Mouse (Mus musculus) brain, embryonic 18.5 days (tissue): ENCODE data around the gene Stk36.
A peak's percentile ranks its signal among the peaks of the same experiment; 100 is the strongest.

Experiments used
- DNase-seq: peaks from one replicate; pipeline ENCODE4 v3.0.0-alpha.2; 2012; ENCODE audit warnings: low read depth, low spot score

Stk36 gene

DNA sequence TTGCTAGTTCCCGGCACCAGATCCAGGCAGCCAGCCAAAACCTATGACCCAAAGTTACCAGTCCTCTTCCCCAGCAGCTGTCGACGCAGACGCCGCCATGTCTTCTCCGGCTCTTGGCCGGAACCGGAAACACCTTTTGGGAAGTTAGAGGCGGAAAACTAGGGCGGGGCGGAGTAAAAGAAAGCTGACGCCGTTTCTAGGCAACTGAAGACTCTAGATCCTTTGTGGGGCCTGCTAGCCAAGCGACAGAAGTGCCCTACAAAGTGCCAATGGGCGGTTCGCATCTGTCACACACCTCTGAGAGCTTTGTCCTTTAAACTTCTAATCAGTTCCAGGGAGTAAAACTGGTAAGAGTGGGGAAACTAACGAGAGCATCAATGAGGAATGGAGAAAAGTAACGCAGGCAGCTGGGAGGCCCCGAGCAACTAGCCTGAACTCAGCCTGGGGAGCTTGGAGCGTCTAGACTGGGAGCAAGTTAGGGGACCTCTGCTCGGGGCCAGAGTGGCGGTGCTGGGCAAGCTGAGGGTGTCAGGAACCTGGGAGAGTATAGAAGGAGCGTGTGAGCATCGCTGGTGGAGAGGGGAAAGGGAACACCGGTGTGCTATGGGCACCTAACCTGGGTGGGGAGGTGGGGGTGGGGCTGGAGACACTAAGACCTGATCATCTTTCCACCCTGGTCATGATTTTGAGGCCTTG, at the start of gene Stk36, which contains the start of gene Rnf25:
Gene Stk36, plus strand, starts transcription at position 179 of the 696 bp plus-strand sequence.
Gene Rnf25, minus strand, starts transcription at position 131 of the 696 bp plus-strand sequence.
- peak; percentile 79 for DNase-seq

GRCm38 (mm10) chr1:74559061-74559460, 42.2 kb upstream of the Stk36 start:
- no peak for DNase-seq

GRCm38 (mm10) chr1:74565834-74566233, 35.4 kb upstream of the Stk36 start:
- no peak for DNase-seq

GRCm38 (mm10) chr1:74569739-74570719, 31.2 kb upstream of the Stk36 start:
- no peak for DNase-seq

DNA sequence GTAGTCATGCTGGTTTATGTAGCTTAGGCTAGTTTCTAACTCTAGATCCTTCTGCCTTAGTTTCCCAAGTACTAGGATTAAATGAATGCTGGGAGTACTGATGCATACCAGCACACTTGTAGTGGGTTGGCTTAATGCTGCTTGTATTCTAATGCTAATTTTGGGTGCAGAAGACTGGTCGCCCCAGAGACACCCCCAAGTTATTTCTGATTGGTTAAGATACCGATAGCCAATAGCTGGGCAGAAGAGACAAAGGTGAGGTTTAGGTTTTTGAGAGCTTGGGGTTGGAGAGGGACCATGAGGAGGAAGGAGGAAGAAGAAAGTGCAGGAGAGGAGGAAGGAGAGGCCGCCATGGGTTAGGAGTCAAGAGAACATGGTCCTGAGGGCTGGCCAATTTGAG, 18.6 kb upstream of the Stk36 start:
- DNase-seq = no peak

GRCm38 (mm10) chr1:74584616-74585398, 16.4 kb upstream of the Stk36 start:
- no peak for DNase-seq

DNA sequence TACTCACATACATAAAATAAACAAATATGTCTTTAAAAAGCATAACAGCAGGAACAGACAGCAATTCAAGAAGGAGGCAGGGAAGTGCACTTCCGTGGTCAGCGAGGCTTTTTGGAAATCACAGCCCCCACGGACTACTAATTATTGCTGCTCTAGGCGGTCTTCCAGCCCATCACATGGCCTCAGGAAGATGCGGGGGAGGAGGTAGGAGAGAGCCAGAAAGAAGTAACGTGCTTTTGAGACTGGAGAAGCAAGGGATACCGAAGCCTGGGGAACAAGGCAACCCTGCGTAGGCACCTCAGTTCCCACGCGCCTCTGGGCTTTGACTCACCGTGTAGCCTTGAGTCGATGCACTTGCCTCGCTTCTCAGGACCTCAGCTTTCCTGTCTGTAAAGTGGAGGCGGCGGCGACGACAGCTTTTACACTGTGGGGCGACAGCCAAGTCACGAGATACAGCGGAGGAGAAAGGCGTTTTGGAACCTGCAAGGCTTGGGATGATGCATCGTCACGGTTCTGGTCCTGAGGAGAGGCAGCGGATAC, 13.9 kb upstream of the Stk36 start:
- DNase-seq = no peak

DNA sequence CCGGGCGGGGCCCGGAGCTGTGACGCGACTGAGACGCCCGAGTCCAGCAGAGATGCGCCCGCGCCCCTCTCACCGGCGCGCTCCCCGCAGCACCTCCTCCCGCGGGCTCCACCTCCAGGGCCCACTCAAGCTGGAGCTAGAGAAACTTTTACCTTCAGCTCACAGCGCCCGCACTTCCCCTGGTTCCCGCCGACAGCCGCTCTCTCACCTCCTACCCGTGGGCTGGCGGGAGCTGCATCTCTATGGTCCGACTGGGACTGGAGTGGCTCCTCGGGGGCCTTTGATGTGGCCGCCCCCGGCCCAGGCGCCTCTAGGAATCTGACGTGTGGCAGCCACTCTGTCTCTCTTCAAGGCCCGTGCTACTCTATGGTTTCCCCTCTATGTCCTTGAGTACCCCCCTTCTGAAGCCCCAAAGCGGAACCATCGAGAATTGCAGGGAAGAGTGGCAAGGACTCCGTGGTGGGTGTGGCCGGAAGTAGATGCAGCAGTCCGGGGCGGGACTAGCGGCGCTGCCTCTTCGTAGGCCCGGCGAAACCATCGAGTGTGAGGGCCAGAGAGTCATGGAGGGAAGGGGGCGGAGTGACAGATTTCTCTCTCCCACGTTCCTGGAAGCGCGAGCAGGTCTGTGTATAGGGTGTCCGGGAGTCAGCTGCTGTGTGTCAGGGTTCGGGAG, 13.3 kb upstream of the Stk36 start, which contains the start of the genes Zfp142 and Bcs1l:
Gene Zfp142, minus strand, starts transcription at position 474 of the 673 bp plus-strand sequence.
Gene Bcs1l, plus strand, starts transcription at position 517 of the 673 bp plus-strand sequence.
- DNase-seq = peak; percentile 100

- DNase-seq = no peak
Measured at GRCm38 (mm10) chr1:74594434-74594833, 6.8 kb upstream of the Stk36 start.

DNA sequence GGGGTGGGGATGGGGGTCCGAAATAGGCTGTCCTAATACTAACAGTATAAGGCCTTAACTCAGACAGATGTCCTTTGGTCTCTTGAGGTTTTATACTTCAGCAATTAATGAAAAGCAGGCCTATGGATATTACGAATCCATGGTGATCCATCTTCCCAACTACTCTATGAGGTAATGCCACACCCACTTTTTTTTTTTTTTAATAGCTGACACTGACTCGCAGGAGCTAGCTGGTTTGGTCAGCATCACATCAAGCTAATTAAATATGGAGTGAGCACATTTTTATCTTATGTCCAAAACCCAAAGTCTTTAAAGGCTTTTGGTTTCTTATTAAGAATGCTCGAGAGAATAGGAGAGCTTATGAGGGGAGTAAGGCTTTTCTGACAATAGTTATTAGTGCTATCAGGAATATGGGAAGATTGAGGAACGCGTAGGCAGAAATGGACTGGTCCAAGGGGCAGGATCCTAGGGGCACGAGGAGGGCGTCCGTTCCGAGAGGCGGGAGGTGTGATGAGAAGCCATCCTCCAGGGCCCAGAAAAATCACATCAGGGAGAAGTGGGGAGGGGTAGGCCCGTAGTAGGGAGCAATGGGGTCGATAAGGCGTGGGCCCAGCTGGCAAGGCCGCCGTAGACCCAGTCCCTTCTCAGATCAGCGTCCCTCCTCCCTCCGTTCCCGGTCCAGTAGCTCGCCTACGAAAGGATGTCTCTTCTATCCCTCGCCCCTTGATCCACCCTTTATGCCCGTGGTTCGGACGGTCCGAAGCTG, 561 bp upstream of the Stk36 start:
- DNase-seq = no peak

DNA sequence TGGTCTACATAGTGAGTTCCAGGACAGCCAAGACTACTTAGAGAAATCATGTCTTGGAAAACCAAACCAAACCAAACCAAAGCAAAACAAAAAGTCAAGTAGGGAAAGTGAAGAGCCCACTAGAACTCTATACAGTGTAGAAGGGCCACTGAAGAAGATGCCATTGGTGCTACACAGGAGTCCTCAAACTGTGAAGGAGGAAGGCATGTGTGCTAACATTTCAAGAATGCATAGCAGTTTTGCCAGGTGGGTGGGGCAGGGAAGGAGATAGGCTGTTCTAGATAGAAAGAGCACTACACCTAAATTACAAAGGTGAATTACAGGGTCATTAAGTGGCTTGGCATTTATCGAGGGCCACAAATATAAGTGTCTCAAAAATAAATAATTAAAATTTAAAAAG, 22.9 kb downstream of the Stk36 start:
- no peak for DNase-seq

DNA sequence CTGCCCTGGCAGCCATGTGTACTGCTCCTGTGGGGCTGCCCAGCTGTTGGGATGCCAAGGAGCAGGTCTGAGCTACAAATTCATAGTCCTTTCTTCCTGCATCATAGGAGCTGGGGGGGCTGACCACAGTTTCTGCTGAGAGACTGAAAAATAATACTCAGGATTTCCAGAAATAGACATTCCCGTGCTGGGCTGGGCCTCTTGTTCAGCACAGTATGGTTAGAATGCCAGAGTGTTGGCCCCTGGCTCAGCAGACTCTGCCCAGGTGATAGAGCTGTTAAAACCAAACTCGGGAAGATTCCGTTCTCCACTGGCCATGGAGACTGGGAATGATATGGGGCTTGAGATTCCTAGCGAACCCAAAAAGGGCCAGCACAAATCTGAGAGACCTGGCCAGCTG, 24.8 kb downstream of the Stk36 start:
- no peak for DNase-seq

DNA sequence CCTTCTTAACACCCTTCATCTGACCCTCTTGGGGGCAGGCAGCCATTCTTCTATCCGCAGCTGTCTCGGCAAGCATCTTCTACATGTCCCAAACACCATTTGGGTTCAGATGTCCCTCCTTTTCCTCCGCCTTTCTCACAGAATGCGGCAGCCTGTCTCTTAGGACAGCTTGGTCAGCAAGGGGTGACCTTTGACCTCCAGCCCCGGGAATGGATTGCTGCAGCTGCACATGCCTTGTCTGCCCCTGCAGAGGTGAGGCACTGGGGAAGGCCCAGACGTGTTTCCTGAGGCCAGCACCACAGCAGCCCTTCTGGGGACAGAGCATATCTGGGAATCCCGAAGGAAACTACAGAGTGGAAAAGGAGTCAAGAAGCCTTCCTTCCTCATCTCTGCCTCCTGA, 26.8 kb downstream of the Stk36 start:
- DNase-seq = no peak

GRCm38 (mm10) chr1:74632734-74633133, 31.5 kb downstream of the Stk36 start:
- DNase-seq = no peak

- no peak for DNase-seq
Measured at GRCm38 (mm10) chr1:74643524-74643923, 42.3 kb downstream of the Stk36 start.

- no peak for DNase-seq
Measured at GRCm38 (mm10) chr1:74643926-74644325, 42.7 kb downstream of the Stk36 start.

DNA sequence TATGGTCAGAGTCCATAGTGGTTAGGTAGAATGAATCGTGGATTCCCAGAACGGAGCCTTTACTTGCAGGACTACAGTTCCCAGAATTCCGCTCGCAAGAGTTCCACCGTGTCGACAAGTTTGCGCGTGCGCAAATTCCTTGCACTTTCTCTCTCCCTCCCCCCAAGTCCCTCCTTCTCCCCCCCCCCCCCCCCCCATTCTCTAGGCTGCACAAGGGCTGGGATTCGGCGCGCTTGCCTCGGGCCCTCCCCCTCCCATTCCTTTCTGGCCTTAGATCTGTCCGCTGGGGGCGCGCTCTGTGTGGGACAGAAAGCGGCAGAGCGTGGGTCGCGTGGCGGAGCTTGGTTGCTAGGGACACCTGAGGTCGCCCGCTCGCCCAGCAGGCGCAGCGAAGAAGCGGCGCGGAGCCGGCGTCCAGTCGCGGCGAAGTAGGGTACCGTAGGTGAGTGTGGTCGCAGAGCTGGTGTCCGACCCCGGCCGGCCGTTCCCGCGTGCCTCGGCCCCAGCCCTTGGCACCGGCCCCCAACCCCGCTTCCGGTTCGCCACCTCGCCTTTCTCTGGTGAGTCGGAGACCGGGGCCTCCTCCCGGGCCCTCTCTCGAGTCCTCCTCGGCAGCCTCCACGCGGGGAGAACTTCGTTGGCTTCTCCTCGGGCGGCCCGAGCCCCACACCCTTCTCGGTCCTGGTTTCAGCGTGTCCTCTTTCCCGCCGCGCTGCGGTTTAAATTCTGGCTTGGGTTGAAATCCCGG, 60.4 kb downstream of the Stk36 start, which contains the start of gene Ttll4:
Gene Ttll4, plus strand, starts transcription at position 298 of the 748 bp plus-strand sequence.
- DNase-seq = peak; percentile 90

- no peak for DNase-seq
Measured at GRCm38 (mm10) chr1:74662253-74662865, 61.1 kb downstream of the Stk36 start.

- DNase-seq = no peak
Measured at GRCm38 (mm10) chr1:74665153-74665552, 63.9 kb downstream of the Stk36 start.
